Mouse (Mus musculus) heart, postnatal 25 days (tissue): ENCODE measurements around the gene Crmp1. TPM values are rescaled to one million over a fixed set of nuclear protein-coding genes. Genes with fewer than 3 reads are reported as not detected.

ENCODE experiments used
- DNase-seq: peaks from one replicate; pipeline ENCODE4 v3.0.0; 2022; ENCODE audit warnings: low spot score
- intact Hi-C: fragments of 180-260 bp; cut with DNase I; formaldehyde crosslinking; loops from one replicate; pipeline ENCODE4 v1.15.1; 2025
- total RNA-seq, 2 experiments: library from RNA; stranded (reverse); gene quantifications; 2 replicates each; pipeline ENCODE4 v1.2.3; 2021

Crmp1 gene
- total RNA-seq, 2 experiments from 2014 or later = 1.2 to 1.3 TPM

DNA sequence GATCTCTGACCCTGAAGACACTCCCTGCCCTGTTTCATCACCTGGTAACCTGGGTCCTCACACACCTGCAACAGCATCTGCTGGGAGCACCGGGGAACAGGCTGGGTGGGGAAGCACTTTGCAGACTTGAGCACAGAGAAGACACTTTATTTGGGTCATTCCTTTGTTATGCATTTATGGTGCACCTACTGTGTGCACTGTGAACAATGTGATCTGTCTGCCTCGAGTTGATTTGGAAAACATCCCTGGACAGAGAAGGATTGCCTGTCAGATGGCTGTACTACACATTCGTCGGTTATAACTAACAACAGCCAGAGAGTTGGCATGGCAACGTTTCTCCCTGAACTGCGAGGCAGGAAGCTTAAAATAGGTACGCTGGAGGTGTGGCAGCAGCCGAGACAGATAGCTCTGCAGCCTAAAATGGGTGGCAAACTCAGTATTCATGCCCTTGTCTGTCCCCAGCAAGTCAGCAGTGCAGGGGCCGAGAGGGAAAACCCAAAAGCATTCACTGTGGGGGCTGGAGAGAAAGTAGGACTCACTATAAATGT, 8.7 kb upstream of the Crmp1 start:
- no peak for DNase-seq
- intact Hi-C loops = no loop called here

DNA sequence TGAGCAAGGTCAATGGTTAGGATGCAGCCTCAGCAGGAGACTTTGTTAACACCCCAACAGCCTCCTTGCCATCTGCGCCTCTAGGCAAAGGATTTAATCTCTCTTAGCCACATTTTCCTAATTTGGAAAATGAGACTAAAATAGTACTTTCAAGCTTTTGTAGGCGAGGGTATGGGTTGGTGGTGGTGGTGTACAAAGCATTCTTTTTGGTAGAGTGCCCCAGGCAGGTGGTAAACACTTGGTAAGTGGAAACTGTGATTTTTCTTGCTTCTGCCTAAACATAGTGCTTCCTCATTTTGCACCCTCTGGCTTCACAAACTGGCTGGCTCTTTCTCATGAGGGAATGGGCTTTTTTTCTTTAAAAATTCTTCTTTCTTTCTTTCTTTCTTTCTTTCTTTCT, 3.1 kb upstream of the Crmp1 start:
- intact Hi-C loops = no loop called here

DNA sequence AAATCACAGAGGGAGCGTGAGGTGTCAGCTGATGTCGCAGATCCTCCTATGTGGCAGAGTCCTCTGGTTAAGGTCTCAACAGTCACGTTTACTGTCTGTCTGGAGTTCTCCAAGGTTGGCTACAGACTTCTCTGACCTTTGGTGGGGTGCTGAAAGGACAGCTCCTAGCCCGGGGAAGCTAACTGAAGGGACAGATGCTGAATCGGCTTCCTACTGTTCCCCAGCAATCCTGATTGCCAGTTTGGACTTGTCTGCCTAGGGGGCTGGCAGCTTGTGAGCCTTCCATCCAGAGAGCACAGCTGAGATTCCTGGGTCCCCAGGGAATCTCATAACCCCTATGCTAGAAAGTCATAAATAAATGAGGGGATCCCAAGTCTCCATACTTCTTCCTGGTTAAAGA, 1.2 kb upstream of the Crmp1 start:
- intact Hi-C loops = loop anchor here (5.0 kb wide), 1 partner anchor 47 kb away; no protein-coding TSS in a partner anchor
- DNase-seq = no peak

More for the DNA sequence above, 3.1 kb upstream of the Crmp1 start:
- DNase-seq = no peak

DNA sequence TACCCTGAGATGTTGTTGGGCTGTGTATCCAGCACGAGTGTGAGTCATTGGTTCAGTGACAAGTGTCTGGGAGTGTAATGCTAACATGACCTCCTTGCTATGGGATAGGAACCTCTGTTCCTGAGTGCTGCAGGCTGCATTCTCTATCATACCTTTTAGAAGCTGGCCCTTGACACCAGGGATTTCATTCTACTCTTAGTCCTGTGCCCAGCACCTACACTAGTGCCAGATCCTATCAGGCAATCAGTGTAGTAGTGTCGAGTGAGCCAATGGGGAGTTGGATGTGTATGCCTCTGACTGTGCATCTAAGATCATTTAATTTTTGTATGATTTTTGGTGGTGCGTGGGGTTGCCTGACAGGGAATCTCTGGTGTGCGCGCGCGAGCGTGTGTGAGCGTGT, 516 bp upstream of the Crmp1 start:
- intact Hi-C loops = loop anchor here (5.0 kb wide), 1 partner anchor 46 kb away; no protein-coding TSS in a partner anchor

DNA sequence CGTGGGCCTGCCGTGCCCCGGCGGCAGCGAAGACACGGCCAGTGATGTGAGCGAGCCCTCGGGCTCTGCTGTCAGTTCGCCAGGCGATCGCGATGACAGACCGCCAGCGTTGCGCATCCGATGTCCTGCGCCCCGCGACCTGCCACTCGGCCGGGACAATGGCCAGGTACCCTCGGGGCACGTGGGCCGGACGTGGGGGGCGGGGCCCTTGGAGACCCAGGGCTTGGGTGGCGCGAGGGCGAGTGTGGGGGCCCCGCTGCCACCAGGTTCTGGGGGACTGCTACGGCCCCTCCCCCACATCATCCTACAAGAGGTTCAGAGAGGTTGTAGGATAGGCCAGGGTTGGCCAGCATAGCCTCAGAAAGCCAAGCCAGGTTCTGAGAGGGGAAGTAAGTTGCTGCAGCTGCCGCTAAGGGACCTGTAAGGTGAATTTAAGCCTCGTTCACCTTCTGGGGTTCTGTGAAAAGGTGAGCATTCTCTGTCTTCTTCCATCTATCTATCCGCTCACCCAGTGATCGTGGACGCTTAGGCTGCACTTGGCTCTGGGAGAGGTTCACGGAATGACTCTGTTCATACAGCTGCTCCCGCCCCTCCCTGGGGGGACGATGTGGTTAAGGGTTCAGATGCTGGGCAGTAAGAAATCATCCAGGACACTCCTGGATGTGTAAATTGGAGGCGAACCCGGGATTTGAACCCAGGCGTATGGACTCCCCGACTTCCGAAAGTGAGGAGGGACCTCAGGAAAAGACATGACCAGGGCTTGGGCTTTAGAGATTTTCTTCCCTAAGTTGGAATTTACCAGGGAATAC, 824 bp downstream of the Crmp1 start:
- no peak for DNase-seq
- intact Hi-C loops = loop anchor here (5.0 kb wide), 1 partner anchor 45 kb away; no protein-coding TSS in a partner anchor

More for the DNA sequence above, 516 bp upstream of the Crmp1 start:
- DNase-seq = no peak

DNA sequence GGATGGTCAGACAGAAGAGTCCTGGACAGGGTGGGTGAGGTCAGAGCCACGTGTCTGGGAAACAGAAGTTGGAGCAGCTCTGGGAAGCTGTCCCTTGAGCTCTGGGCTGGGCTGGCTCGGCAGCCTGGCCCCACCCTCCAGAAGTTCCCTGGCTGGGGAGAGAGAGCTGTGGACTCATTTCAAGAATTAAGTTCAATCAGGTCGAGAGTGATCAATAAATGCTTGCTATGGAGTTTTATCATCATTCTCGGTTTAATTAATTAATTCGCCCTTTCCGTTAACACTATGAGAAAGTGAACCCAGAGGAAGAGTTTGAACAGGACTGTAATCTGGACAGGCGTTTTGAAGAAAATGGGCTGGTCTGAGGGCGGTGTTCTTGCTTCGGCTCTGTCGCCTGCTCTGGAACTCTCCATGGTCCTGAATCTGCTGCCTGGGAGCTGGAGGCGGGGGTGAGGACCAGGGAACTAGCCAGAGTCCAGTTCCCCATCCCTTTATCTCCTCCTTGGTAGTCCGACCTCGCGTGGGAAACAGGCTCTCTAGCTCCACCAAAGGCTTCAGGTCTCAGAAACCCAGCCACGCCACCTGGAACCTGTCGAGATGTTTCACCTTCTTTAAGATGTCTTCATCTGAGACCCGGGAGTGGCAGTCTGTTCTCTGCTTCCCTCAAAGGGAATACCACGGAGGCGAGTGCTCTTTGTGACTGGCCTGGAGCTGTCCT, 1.6 kb downstream of the Crmp1 start:
- no peak for DNase-seq
- intact Hi-C loops = loop anchor here (5.0 kb wide), 1 partner anchor 44 kb away; no protein-coding TSS in a partner anchor

- intact Hi-C loops = loop anchor here (5.0 kb wide), 1 partner anchor 43 kb away; no protein-coding TSS in a partner anchor
- DNase-seq = no peak
Measured at GRCm38 (mm10) chr5:37244161-37244560, 2.4 kb downstream of the Crmp1 start.

DNA sequence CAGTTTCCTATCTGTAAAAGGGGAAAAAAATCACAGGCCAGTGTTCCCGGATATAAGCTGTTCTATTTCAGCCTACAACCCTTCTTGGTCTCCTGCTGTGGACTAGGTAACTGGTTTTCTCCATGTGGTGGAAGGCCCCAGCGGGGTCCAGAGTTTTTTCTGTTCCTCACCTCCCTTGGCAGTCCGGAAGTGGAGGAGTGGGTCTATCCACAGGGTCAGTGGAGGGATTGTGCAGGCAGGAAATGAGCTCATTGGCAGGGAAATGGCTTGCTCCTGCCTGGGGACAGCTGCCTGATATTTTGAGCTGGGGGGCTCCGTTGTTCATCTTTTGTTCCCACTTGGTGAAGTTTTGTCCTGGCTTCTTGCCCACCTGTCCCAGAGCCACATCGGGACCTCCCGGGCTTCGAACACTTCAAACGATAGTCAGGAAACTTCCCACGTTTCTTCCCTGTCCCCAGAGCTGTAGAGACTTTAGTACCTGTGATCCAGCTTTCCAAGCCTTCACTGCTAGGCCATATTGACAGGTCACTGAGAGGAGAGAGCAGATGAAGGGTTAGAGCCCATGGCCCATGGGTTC, 3.0 kb downstream of the Crmp1 start:
- DNase-seq = no peak
- intact Hi-C loops = loop anchor here (5.0 kb wide), 1 partner anchor 43 kb away; no protein-coding TSS in a partner anchor

- intact Hi-C loops = no loop called here
- no peak for DNase-seq
Measured at GRCm38 (mm10) chr5:37245651-37246050, 3.9 kb downstream of the Crmp1 start.

DNA sequence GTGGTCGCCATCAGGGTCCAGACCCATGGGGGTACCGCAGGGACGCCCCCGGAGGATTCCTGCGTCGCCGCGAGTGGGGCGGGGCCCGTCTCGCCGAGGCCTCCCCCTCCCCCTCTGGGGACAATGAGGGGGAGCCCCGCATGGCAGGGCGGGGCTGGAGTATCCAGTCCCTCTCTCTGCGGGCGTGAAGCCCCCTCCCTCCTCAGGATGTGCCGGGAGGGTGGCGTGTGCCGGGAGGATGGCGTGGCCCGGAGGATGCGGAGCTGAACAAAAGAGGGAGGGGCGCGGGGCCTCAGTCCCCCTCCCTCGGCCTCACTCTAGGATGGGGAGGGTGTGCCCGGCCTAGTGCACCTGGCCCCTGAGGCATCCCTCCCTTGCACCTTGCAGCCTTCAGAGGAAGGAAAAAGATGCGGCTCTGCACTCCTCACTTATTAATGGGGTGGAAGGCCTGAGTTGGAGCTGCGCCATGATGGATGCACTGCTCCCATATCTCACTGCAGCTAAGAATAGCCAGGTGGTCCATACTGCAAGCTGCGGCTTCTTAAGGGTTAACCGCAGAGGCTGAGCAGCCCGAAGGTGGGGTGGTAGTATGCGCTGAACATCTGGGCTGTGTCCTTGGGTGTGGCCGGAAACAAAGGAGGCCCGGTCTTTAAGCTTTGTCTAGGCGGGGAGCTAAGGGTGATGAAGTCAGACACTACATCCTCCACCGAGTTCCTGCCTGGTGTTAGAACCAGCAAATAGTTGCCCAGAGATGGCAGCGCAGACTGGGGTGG, 4.6 kb downstream of the Crmp1 start:
- intact Hi-C loops = no loop called here
- no peak for DNase-seq

- no peak for DNase-seq
- intact Hi-C loops = no loop called here
Measured at GRCm38 (mm10) chr5:37247456-37247855, 5.7 kb downstream of the Crmp1 start.

- intact Hi-C loops = no loop called here
- DNase-seq = no peak
Measured at GRCm38 (mm10) chr5:37248870-37249269, 7.1 kb downstream of the Crmp1 start.

GRCm38 (mm10) chr5:37251596-37251995, 9.9 kb downstream of the Crmp1 start:
- intact Hi-C loops = no loop called here
- no peak for DNase-seq

DNA sequence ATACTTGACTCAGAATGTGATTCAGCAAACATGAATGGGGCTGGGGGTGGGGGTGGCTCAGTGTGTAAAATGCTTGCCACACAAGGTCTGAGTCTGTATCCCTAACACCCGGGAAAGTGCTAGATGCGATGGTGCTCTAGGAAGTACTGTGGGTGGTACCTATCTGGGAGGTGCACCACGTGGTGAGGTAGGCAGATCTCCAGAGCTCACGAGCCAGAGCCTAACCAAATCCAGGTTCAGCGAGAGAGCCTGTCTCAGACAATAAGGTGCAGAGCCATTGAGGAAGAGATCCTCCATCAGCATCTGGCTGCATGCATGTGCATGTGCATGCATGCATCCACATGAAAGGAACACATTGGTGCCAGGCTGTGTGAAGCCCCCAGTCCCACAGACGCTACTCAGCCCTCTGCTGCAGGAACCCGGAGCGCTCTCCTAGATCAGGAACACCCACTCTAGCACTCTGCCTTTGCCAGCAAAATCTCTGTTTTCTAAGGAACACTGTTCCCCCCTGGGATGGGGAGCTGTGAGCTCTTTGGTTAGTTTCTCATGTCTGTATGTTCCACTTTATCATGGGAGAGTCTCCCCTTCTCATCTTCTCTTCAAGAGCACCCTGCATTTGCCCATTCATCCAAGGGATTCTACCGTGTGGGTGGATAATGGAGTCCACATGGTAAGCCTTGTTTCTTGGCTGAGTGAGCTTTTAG, 10.5 kb downstream of the Crmp1 start:
- intact Hi-C loops = no loop called here
- no peak for DNase-seq

DNA sequence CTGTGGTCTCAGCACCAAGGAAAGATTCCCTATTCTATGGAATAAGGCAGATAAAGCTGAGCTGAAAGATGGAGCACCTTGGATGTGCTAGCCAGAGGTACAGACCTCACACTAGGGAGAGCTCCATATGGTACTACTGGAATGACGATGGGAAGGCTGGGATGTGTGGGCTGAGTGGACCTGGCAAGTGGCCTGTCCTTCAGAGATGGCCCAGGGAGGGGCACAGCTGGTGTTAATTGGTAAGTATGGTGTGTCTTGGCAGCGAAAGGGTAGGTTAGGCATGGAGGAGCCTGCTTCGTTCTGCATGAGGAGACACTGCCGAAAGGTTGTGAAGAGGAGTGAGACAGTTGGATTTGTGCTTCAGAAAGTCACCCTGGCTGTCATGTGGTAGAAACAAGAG, 12.8 kb downstream of the Crmp1 start:
- intact Hi-C loops = no loop called here
- no peak for DNase-seq

DNA sequence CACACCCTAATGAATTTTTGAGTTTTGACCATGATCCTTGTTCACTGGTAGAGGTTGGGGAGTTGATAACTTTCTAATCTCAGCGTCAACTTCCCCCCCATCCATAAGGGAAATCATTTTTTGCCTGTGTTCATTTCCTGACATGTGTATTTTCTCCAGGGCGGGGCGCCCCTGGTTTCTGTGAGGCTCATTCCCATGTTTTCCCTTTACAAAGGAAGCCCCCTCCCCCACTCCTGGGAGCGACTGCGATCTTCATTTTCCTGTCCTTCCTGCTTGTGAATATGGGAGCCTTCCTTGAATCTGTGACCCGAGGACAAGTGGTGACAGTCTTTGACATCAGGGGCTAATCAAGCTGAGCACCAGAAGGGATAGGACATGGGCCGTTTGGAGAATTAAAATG, 15.1 kb downstream of the Crmp1 start:
- intact Hi-C loops = no loop called here
- DNase-seq = no peak

DNA sequence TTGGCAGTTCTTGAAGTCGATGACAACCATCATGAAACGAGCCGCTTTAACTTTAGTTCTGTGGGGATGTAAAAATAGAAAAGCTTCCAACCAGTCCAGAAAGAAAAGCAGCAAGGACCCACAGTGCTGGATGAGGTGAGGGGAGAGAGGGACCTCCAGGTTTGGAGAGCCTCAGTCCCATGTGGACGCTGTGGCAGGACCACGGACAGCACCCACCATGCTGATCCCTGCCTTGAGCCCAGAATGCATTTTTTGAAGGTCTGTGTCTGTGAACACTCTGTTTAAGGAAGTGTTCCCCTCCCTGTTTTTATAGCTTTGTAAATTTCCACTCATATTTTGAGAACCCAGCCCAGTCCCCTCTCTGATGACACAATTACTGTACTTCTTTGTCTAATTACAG, 15.5 kb downstream of the Crmp1 start:
- DNase-seq = no peak
- intact Hi-C loops = no loop called here

GRCm38 (mm10) chr5:37261734-37262133, 20.0 kb downstream of the Crmp1 start:
- intact Hi-C loops = no loop called here
- DNase-seq = no peak

DNA sequence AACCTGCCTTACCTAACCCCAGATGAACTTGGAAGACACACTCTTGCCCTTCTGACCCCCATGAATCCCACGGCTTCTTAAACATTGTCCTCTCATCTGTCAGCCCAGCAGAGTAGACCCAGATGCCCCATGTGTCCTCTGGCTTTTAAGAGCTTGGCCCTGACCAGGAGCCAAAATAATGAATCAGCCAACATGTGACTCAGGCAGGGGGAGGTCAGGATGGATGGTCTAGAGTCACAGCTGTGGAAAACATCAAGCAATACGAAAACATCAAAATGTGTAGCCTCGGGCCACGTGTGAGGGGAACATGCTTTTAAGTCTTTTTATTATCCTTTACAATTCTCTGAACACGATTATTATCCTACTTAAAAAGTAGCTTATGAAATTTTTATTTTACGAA, 22.1 kb downstream of the Crmp1 start:
- intact Hi-C loops = no loop called here
- no peak for DNase-seq
